Mouse (Mus musculus) embryonic facial prominence, embryonic 14.5 days (tissue): ENCODE results near the gene Lhfpl5. TPM values are rescaled to one million over a fixed set of nuclear protein-coding genes. Genes with fewer than 3 reads are reported as not detected.
A peak's percentile ranks its signal among the peaks of the same experiment; 100 is the strongest.
"Not testable (repeated sequence)": the region's sequence is repeated elsewhere in the genome, so short reads cannot be mapped to it uniquely, and the experiment has no call there.

Source experiments
- ATAC-seq: fragments of 200-750 bp; cut with Nextera tagmentation; 2 replicates; pipeline ENCODE4 v1.8.0; 2017; ENCODE audit warnings: low read depth, moderate number of reproducible peaks, moderate TSS enrichment
- DNase-seq: peaks from one replicate; pipeline ENCODE4 v3.0.0-alpha.2; 2015; ENCODE audit warnings: low spot score
- H3K27ac ChIP-seq: fragments of 300-500 bp; sonication (generic); replicated peaks from 2 replicates; pipeline ENCODE4 v1.5.1; 2014; ENCODE audit warnings: low read depth, mild to moderate bottlenecking, low read length, moderate library complexity
- H3K27me3 ChIP-seq: fragments of 300-500 bp; sonication (generic); replicated peaks from 2 replicates; pipeline ENCODE4 v1.6.1; 2014; ENCODE audit warnings: low read length; ENCODE audit not compliant: control insufficient read depth, insufficient read depth
- H3K36me3 ChIP-seq: fragments of 300-500 bp; sonication (generic); 2 replicates; pipeline ENCODE4 v1.6.1; 2014; ENCODE audit warnings: low read length, mixed read lengths; ENCODE audit not compliant: control insufficient read depth, insufficient read depth
- H3K4me1 ChIP-seq: fragments of 300-500 bp; sonication (generic); 2 replicates; pipeline ENCODE4 v1.6.1; 2014; ENCODE audit warnings: antibody characterized with exemption, low read length; ENCODE audit not compliant: control insufficient read depth, insufficient read depth
- H3K4me2 ChIP-seq: fragments of 300-500 bp; sonication (generic); 2 replicates; pipeline ENCODE4 v1.6.1; 2014; ENCODE audit warnings: low read depth, mild to moderate bottlenecking, low read length, moderate library complexity, mixed read lengths
- H3K4me3 ChIP-seq: fragments of 300-500 bp; sonication (generic); 2 replicates; pipeline ENCODE4 v1.5.1; 2014; ENCODE audit warnings: low read depth, mild to moderate bottlenecking, low read length
- H3K9ac ChIP-seq: fragments of 300-500 bp; sonication (generic); 2 replicates; pipeline ENCODE4 v1.6.1; 2014; ENCODE audit warnings: low read depth, mild to moderate bottlenecking, low read length, moderate library complexity, mixed read lengths
- H3K9me3 ChIP-seq: fragments of 300-500 bp; sonication (generic); 2 replicates; pipeline ENCODE4 v1.6.1; 2016; ENCODE audit warnings: low read length; ENCODE audit not compliant: control insufficient read depth
- WGBS: fragments of 180-500 bp; shearing (Covaris S2); extraction: QIAGEN DNeasy Blood & Tissue Kit; methylation state at CpG from one replicate; pipeline ENCODE4 v1.1.7; 2014; 5-methylcytosine and 5-hydroxymethylcytosine counted together
- polyA plus RNA-seq: library from polyadenylated mRNA; unstranded; fragments of >200 nt; fragmentation: Nextera tagmentation; extraction: Ambion mirVana; gene quantifications from 2 replicates; pipeline ENCODE4 v1.2.1, GENCODE M21; 2014

Gene Lhfpl5
- polyA plus RNA-seq, 1 experiment from 2014 or later = 0.70 TPM

DNA sequence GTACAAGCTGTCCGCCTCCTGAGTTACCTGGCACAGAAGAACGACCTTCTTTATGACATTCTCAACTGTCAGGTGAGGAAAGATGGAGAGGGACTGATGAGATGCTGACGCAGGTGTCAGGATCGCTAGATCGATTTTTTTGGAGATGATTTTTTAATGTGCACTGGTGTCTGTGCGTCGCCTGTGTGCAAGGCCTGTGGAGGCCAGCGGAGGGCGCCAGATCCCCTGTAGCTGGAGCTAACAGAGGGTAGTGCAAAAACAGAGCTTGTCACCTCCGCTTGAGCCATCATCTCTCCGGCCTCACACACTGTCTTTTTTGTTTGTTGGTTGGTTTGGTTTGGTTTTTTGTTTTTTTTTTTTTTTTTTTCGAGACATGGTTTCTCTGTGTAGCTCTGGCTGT, 37.6 kb upstream of the Lhfpl5 start:
- Histone ChIP-seq H3K27ac (no peak overlapping the region), H3K4me1 (no peaks in the 10 kb centered on the region), H3K9me3 (peaks cover 30% of the 10 kb centered on the region), H3K9ac (no peak overlapping the region), H3K36me3 (no peaks in the 10 kb centered on the region), H3K4me3 (no peak overlapping the region), H3K27me3 (no peaks in the 10 kb centered on the region), H3K4me2 (no peak overlapping the region)
- no peak for ATAC-seq
- DNase-seq = no peak
- 44% methylated on average over 12 of the region's 12 CpGs for WGBS

GRCm38 (mm10) chr17:28546925-28547324, 28.5 kb upstream of the Lhfpl5 start:
- DNase-seq (no peak), ATAC-seq (no peak)
- H3K4me3 ChIP-seq = no peak overlapping the region
- H3K9ac ChIP-seq = no peak overlapping the region
- no peaks in the 10 kb centered on the region for H3K4me1 ChIP-seq
- no peak overlapping the region for H3K4me2 ChIP-seq
- no peaks in the 10 kb centered on the region for H3K36me3 ChIP-seq
- H3K9me3 ChIP-seq = peaks cover under 1% of the 10 kb centered on the region; the same call in 1 of the 2 replicates
- H3K27ac ChIP-seq = no peak overlapping the region
- 84% methylated on average over 1 of the region's 1 CpGs for WGBS
- H3K27me3 ChIP-seq = no peaks in the 10 kb centered on the region

DNA sequence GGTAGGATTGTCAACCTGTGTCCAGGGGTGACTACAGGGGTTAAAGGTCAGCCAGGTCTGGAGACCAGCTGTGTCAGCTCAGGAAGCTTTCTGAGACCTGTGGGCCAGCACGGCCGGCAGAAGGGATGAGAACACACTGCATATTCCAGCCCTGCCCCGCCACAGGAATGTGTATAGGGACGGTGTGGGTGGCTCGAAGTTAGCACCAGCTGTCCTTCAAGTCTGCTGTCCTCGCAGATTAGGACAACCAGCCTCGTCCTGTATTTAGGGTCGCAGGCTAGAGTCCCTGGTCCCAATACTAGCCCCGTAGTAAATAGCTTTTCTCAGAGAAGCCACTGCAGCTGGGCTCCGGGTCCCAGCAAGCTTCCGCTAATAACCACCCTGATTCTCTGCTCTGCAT, 26.9 kb upstream of the Lhfpl5 start:
- Histone ChIP-seq H3K27me3 (no peaks in the 10 kb centered on the region), H3K4me3 (no peak overlapping the region), H3K4me2 (no peak overlapping the region), H3K4me1 (0 out of 2 replicates have a peak, but pooled peaks cover 5% of the 10 kb centered on the region), H3K27ac (no peak overlapping the region), H3K9me3 (no peaks in the 10 kb centered on the region), H3K9ac (no peak overlapping the region), H3K36me3 (no peaks in the 10 kb centered on the region)
- DNase-seq (no peak), ATAC-seq (no peak)
- 58% methylated on average over 10 of the region's 11 CpGs for WGBS

- Histone ChIP-seq H3K9me3 (no peaks in the 10 kb centered on the region), H3K27me3 (no peaks in the 10 kb centered on the region), H3K36me3 (no peaks in the 10 kb centered on the region), H3K9ac (no peak within 1 kb of the TSS), H3K4me1 (0 out of 2 replicates have a peak, but pooled peaks cover 5% of the 10 kb centered on the region), H3K27ac (no peak within 1 kb of the TSS), H3K4me3 (no peak within 1 kb of the TSS), H3K4me2 (no peak within 1 kb of the TSS)
- no peak for DNase-seq
- no peak for ATAC-seq
- 70% methylated on average over 14 of the region's 14 CpGs for WGBS
Observed at GRCm38 (mm10) chr17:28549111-28549510, 26.3 kb upstream of the Lhfpl5 start, which contains the start of gene Clpsl2. Gene Clpsl2 (plus strand): TSS chr17:28549411.

GRCm38 (mm10) chr17:28553040-28553793, 22.2 kb upstream of the Lhfpl5 start:
- H3K27ac ChIP-seq = no peak overlapping the region
- DNase-seq = peak; percentile 90

GRCm38 (mm10) chr17:28554021-28554420, 21.4 kb upstream of the Lhfpl5 start:
- H3K27ac ChIP-seq = not testable (repeated sequence)
- 82% methylated on average over 4 of the region's 4 CpGs for WGBS

More at GRCm38 (mm10) chr17:28553040-28553793, 22.2 kb upstream of the Lhfpl5 start:
- 2% methylated on average over 14 of the region's 14 CpGs for WGBS
- Histone ChIP-seq H3K27me3 (no peaks in the 10 kb centered on the region), H3K4me2 (no peak overlapping the region), H3K4me3 (no peak overlapping the region), H3K9ac (no peak overlapping the region), H3K4me1 (peaks cover 14% of the 10 kb centered on the region; the same call in 1 of the 2 replicates), H3K36me3 (no peaks in the 10 kb centered on the region), H3K9me3 (no peaks in the 10 kb centered on the region)
- peak; percentile 54; the same call in 1 of the 2 replicates for ATAC-seq

GRCm38 (mm10) chr17:28556635-28557396, 18.6 kb upstream of the Lhfpl5 start:
- WGBS = 48% methylated on average over 6 of the region's 6 CpGs
- DNase-seq = peak; percentile 85
- no peak overlapping the region for H3K9ac ChIP-seq
- H3K4me2 ChIP-seq = no peak overlapping the region
- no peaks in the 10 kb centered on the region for H3K36me3 ChIP-seq
- peak; percentile 64; the same call in 1 of the 2 replicates for ATAC-seq
- no peak overlapping the region for H3K4me3 ChIP-seq
- H3K27ac ChIP-seq = peak overlapping the region; percentile 52
- no peaks in the 10 kb centered on the region for H3K27me3 ChIP-seq
- H3K4me1 ChIP-seq = peaks cover 14% of the 10 kb centered on the region; the same call in 1 of the 2 replicates
- H3K9me3 ChIP-seq = no peaks in the 10 kb centered on the region

More at GRCm38 (mm10) chr17:28554021-28554420, 21.4 kb upstream of the Lhfpl5 start:
- peaks cover 14% of the 10 kb centered on the region; the same call in 1 of the 2 replicates for H3K4me1 ChIP-seq
- not testable (repeated sequence) for ATAC-seq, H3K36me3 ChIP-seq, DNase-seq, H3K4me3 ChIP-seq, H3K27me3 ChIP-seq, H3K9ac ChIP-seq, H3K9me3 ChIP-seq, H3K4me2 ChIP-seq

DNA sequence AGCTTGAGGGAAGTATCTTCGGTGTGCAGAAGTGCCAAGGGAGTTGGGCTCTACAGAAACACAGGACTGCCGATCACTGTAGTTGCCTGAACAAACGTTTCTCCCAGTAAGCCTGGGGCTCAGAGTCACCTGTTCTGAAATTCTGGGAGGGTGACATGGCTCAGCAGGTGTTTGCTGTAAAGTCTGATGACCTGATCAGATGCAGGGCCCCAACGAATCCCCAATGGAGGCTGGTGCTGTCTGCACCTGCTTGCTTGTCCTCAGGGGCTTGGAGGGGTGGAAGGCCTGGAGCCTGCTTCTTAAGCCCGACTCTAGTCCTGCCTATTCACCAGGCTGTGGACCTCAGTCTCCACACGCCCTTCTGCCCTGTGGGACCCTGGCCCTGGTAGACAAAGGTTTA, 17.7 kb upstream of the Lhfpl5 start:
- H3K36me3 ChIP-seq = no peaks in the 10 kb centered on the region
- H3K4me3 ChIP-seq = no peak overlapping the region
- peak; percentile 39 for DNase-seq
- no peaks in the 10 kb centered on the region for H3K9me3 ChIP-seq
- ATAC-seq = no peak
- H3K4me1 ChIP-seq = peaks cover 13% of the 10 kb centered on the region; the same call in 1 of the 2 replicates
- H3K9ac ChIP-seq = no peak overlapping the region
- no peak overlapping the region for H3K27ac ChIP-seq
- H3K4me2 ChIP-seq = no peak overlapping the region
- WGBS = 56% methylated on average over 6 of the region's 6 CpGs
- no peaks in the 10 kb centered on the region for H3K27me3 ChIP-seq
